Mouse (Mus musculus) liver, embryonic 14.5 days (tissue): Measurements from ENCODE around the gene Tmem147. TPM values are rescaled to one million over a fixed set of nuclear protein-coding genes. Genes with fewer than 3 reads are reported as not detected.

Experiments
- ATAC-seq: fragments of 200-750 bp; cut with Nextera tagmentation; 2 replicates; pipeline ENCODE4 v1.8.0; 2017; ENCODE audit warnings: moderate number of reproducible peaks, mild to moderate bottlenecking, moderate library complexity; ENCODE audit not compliant: insufficient read depth
- DNase-seq, 3 experiments: peaks; one replicate each; pipeline ENCODE4 v3.0.0-alpha.2; 2012 to 2013; ENCODE audit warnings: low read depth in 3 of 3, low spot score in 3 of 3
- H3K27ac ChIP-seq: fragments of 300-500 bp; sonication (generic); 2 replicates; pipeline ENCODE4 v1.5.1; 2014; ENCODE audit warnings: moderate library complexity, mild to moderate bottlenecking, control low read depth, inconsistent platforms
- H3K27me3 ChIP-seq: fragments of 300-500 bp; sonication (generic); 2 replicates; pipeline ENCODE4 v1.6.1; 2014; ENCODE audit warnings: mild to moderate bottlenecking, low read length, moderate library complexity; ENCODE audit not compliant: control insufficient read depth, insufficient read depth
- H3K36me3 ChIP-seq: fragments of 300-500 bp; sonication (generic); replicated peaks from 2 replicates; pipeline ENCODE4 v1.6.1; 2014; ENCODE audit warnings: low read depth; ENCODE audit not compliant: control insufficient read depth, insufficient read depth
- H3K4me1 ChIP-seq, 2 experiments: fragments of 200-500 bp in 1 of 2; fragments of 300-500 bp in 1 of 2; sonication (generic) in 1 of 2; replicated peaks; 2 replicates each; pipeline ENCODE4 v1.6.1; 2012 to 2014; ENCODE audit warnings: antibody characterized with exemption in 1 of 2, inconsistent platforms in 1 of 2, low read length in 1 of 2; ENCODE audit not compliant: control insufficient read depth in 2 of 2, insufficient read depth in 2 of 2
- H3K4me2 ChIP-seq: fragments of 300-500 bp; sonication (generic); 2 replicates; pipeline ENCODE4 v1.6.1; 2014; ENCODE audit warnings: low read depth, mild to moderate bottlenecking, control low read depth, moderate library complexity
- H3K4me3 ChIP-seq, 2 experiments: fragments of 200-500 bp in 1 of 2; fragments of 300-500 bp in 1 of 2; sonication (generic) in 1 of 2; 2 replicates each; pipeline ENCODE4 v1.5.1; 2012 to 2014; ENCODE audit warnings: low read depth in 2 of 2, low read length in 2 of 2, mild to moderate bottlenecking in 2 of 2, control low read depth in 1 of 2, inconsistent platforms in 1 of 2, moderate library complexity in 1 of 2; ENCODE audit not compliant: insufficient read depth in 1 of 2
- H3K9ac ChIP-seq: fragments of 300-500 bp; sonication (generic); replicated peaks from 2 replicates; pipeline ENCODE4 v1.6.1; 2014; ENCODE audit warnings: mild to moderate bottlenecking, control low read depth, moderate library complexity
- H3K9me3 ChIP-seq: fragments of 300-500 bp; sonication (generic); 2 replicates; pipeline ENCODE4 v1.6.1; 2016; ENCODE audit warnings: low read length, mixed read lengths; ENCODE audit not compliant: control insufficient read depth
- CTCF ChIP-seq: IDR thresholded peaks from 2 replicates; pipeline ENCODE4 v1.5.1; 2016; ENCODE audit warnings: antibody characterized with exemption, low read depth, control low read depth
- EP300 ChIP-seq: IDR thresholded peaks from 2 replicates; pipeline ENCODE4 v1.6.1; 2016; ENCODE audit warnings: antibody characterized with exemption, low read depth
- WGBS: fragments of 180-500 bp; shearing (Covaris S2); extraction: QIAGEN DNeasy Blood & Tissue Kit; methylation state at CpG from one replicate; pipeline ENCODE4 v1.1.7; 2014; ENCODE audit not compliant: insufficient replicate concordance; 5-methylcytosine and 5-hydroxymethylcytosine counted together
- polyA plus RNA-seq, 2 experiments: library from polyadenylated mRNA; depleted of rRNA in 1 of 2; stranded (reverse) in 1 of 2; unstranded in 1 of 2; fragments of >200 nt; fragmentation: Nextera tagmentation in 1 of 2; extraction: Ambion mirVana in 1 of 2; gene quantifications; 2 replicates each; pipeline versions ENCODE4 v1.2.1 to v1.2.3; 2012 to 2014

The Tmem147 gene
- polyA plus RNA-seq, 2 experiments, result 64.4 to 117 TPM

GRCm38 (mm10) chr7:30717716-30718046 lies 11.7 kb downstream of the Tmem147 start:
- Histone ChIP-seq H3K9me3 (no peaks in the 10 kb centered on the region), H3K27ac (no peak overlapping the region), H3K4me2 (peak overlapping the region; percentile 68), H3K4me3 (peak overlapping the region; percentile 12 to 33), H3K9ac (no peak overlapping the region), H3K4me1 (peaks cover 4 to 10% of the 10 kb centered on the region in 2 experiments; a peak in 3 of 4 replicates), H3K36me3 (no peaks in the 10 kb centered on the region), H3K27me3 (peaks cover 9% of the 10 kb centered on the region)
- 13% methylated on average over 14 of the region's 14 CpGs for WGBS
- DNase-seq (no peak), ATAC-seq (no peak)
- no peak; the same call in 1 of the 2 replicates for TF ChIP-seq CTCF
- TF ChIP-seq EP300, result no peak

GRCm38 (mm10) chr7:30717006-30717715 lies 12.2 kb downstream of the Tmem147 start:
- no peak overlapping the region for H3K9ac ChIP-seq
- WGBS, result 3% methylated on average over 43 of the region's 43 CpGs
- peak; percentile 96 for ATAC-seq

GRCm38 (mm10) chr7:30711942-30712341 lies 17.4 kb downstream of the Tmem147 start, which contains the start of gene Atp4a:
Gene Atp4a, plus strand, starts transcription at chr7:30712209.
- H3K9me3 ChIP-seq, result no peaks in the 10 kb centered on the region
- H3K4me1 ChIP-seq, result peaks cover under 1 to 3% of the 10 kb centered on the region in 2 experiments; a peak in 3 of 4 replicates
- H3K9ac ChIP-seq, result no peak within 1 kb of the TSS
- no peak within 1 kb of the TSS for H3K4me2 ChIP-seq
- WGBS, result 66% methylated on average over 3 of the region's 3 CpGs
- H3K27me3 ChIP-seq, result peaks cover 8% of the 10 kb centered on the region
- H3K4me3 ChIP-seq, result no peak within 1 kb of the TSS
- TF ChIP-seq EP300 (no peak), CTCF (no peak)
- H3K36me3 ChIP-seq, result no peaks in the 10 kb centered on the region
- ATAC-seq (no peak), DNase-seq (no peak)
- no peak within 1 kb of the TSS for H3K27ac ChIP-seq

More at GRCm38 (mm10) chr7:30717006-30717715, 12.2 kb downstream of the Tmem147 start:
- Histone ChIP-seq H3K36me3 (no peaks in the 10 kb centered on the region), H3K4me2 (peak overlapping the region; percentile 68), H3K27me3 (peaks cover 9% of the 10 kb centered on the region), H3K9me3 (no peaks in the 10 kb centered on the region), H3K27ac (no peak overlapping the region), H3K4me3 (peak overlapping the region; percentile 12 to 33), H3K4me1 (peaks cover 4 to 10% of the 10 kb centered on the region in 2 experiments; a peak in 3 of 4 replicates)
- no peak for TF ChIP-seq EP300
- TF ChIP-seq CTCF, result 0 out of 2 replicates have a peak, but pooled peaks have one; percentile 38
- peak; percentile 81 to 87 (median 83) for DNase-seq

GRCm38 (mm10) chr7:30707441-30707840 lies 21.9 kb downstream of the Tmem147 start:
- ATAC-seq (no peak), DNase-seq (no peak)
- WGBS, result 67% methylated on average over 1 of the region's 1 CpGs
- Histone ChIP-seq H3K4me1 (peaks cover 4 to 14% of the 10 kb centered on the region in 2 experiments; a peak in 3 of 4 replicates), H3K27ac (no peak overlapping the region), H3K9ac (no peak overlapping the region), H3K9me3 (no peaks in the 10 kb centered on the region), H3K4me3 (no peak overlapping the region), H3K27me3 (no peaks in the 10 kb centered on the region), H3K4me2 (no peak overlapping the region), H3K36me3 (no peaks in the 10 kb centered on the region)
- TF ChIP-seq CTCF (no peak), EP300 (no peak)

- Histone ChIP-seq H3K27ac (no peak overlapping the region), H3K27me3 (no peaks in the 10 kb centered on the region), H3K9me3 (no peaks in the 10 kb centered on the region), H3K36me3 (no peaks in the 10 kb centered on the region), H3K4me3 (no peak overlapping the region), H3K4me2 (peak overlapping the region; percentile 37), H3K4me1 (peaks cover 4 to 14% of the 10 kb centered on the region in 2 experiments; a peak in 3 of 4 replicates), H3K9ac (no peak overlapping the region)
- TF ChIP-seq CTCF, result no peak
- TF ChIP-seq EP300, result no peak
- DNase-seq, result peak in 1 of 3 experiments; percentile 20
- WGBS, result 18% methylated on average over 8 of the region's 8 CpGs
- peak; percentile 73 for ATAC-seq
These were observed 23.0 kb downstream of the Tmem147 start for GRCm38 (mm10) chr7:30706214-30706882.
